Mouse (Mus musculus): ENCODE data around the gene Snap91.

Snap91 gene

DNA sequence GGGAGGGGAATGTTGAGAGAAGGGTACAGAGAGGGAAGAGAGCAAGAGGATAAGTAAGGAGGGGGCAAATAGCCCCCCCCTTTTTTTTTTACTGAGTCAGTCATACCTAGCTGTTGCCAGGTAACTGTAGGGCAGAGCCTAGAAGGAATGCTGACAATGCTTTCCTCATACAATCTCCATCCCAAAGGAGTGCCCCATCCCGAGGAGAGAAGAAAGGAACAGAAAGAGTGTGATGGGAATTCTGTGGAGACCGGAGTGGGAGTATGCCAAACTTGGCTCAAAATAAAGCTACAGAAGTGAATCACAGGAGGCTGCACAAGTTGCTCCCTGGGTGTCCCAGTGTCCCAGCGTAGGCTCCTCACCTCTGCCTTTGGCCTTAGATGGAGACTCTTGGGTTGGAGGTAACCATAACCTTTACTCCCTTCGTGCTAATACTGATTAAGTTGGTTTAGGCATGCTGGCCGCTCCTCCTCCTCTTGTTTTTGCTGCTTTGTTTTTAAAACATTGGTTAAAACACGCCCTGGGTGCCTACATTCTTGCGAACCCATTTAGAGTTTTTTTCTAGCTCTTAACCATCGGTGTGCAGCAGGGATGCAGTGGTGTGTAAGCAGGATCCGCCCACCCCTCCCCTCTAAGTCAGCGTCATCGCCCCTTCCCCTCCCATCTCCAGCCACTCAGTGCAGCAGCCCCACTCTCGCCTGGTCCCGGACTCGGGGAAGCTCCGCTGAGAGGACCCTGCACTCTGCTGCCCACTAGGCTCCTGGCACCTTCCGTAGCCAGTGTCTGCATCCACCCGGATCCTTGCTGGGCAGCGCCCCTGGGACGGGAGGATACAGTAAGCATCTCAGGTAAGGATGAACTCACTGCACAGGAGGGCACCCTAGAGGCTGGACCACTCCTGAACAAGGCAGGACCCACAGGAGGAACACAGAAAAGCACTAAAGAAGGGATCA lies 137.2 kb downstream of the Snap91 start, which contains the start of gene Prss35:
Prss35 (plus strand) TSS at position 691 of the 953 bp plus-strand sequence.
- DNase-seq = no peak

DNA sequence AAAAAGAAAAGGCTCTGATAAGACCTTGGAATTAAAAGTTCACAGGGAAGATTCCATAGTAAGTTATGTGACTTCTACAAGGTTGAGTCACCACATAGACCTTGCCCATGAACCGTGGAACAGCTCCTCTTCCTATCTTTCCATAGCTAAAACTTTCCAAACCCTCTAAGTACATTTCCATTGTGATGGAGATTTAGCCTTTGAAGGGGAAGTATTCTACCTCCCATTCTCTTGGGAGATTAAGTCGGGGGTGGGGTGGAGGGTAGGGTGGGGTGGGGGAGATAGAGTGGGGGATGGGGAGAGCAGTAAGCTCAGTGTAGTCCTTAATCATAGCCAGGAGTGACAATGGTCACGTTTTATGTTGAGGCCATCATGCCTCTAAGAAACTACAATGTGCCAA lies 140.5 kb downstream of the Snap91 start:
- no peak for DNase-seq

DNA sequence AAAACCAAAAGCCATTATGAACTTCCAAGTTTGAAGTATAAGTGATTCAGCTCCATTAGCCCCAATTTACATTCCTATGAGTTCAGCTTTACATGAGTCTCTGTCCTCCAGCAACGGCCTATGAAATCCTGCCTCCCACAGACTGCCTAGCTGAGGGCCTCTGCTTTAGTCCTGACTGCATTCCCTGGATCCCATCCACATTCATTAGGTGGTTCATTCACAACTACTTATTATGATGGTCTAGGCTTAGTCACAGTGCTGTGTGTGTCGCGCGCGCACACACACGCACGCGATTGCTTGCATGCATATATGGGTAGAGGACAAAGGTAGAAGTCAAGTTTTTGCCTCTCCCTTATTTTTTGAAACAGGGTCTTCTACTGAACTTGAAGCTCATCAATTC lies 141.7 kb downstream of the Snap91 start:
- DNase-seq = no peak

DNA sequence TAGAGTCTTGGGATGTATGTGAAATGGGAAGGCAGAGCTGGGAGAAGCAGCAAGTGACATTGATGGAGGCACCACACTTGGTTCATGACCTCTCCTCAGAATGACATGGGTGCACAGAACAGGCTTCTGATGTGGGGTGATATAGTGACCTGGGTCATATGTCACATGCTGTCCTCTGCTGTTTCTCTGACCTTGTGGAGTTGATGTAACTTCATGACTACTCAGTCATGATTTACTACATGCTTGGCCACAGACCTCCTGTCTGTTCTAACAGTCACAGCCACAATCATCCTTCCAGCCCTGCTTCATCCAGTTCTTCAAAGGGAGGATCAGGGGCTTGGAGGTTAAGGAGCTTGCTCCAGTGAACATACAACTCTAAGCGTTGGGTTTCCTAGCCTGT lies 142.4 kb downstream of the Snap91 start:
- DNase-seq = no peak

DNA sequence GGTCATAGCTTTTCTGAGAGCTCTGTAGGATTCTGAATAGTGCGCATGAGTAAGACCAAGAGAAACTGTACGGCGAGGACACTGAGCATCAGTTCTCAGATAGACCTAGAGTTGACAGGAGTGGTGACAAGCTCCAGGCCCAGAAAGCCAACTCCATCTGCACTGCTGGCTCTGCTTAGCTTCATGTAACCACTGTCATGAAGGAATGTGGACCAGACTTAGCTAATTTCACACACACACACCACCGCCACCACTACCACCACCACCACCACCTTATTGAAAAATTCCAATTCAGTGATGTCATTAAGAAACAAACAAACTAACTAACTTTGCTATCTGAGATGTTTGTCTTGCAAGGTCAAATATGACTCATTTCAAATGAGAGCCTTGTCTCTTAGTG lies 143.5 kb downstream of the Snap91 start:
- DNase-seq = no peak

DNA sequence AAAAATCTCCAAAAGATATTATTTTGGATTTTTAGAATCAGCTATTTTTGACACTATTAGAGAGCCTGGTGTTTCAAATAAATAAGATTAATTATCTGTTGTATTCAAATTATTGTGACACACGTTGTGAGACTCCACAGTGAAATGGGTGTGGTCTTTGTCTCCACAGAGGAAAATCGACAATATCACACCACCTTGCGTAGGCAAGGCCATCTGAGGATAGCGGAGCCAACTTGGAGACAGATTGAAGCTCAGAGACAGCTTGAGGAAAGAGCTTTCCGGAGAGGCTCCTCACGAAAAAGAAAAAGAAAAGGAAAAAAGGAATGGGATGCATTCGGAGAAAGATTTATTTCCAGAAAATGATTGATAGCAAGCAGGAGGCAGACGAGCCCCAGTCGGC lies 145.7 kb downstream of the Snap91 start:
- DNase-seq = no peak

DNA sequence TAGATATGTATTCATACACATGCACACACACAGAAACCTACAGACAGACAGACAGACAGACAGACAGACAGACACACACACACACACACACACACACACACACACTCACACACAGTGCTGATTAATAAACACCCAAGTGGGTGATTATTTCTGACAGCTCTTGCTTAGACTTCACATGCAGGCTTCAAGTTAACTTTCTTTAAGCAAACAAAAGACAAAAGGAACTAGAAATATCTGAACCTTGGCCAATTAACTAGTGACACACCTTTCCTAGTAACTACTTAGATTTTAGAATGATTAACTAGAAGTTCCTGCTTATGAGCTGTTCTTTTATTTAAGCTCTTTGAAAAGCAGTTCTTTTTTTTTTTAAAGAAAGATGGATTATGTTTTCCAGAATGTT lies 146.1 kb downstream of the Snap91 start:
- no peak for DNase-seq

DNA sequence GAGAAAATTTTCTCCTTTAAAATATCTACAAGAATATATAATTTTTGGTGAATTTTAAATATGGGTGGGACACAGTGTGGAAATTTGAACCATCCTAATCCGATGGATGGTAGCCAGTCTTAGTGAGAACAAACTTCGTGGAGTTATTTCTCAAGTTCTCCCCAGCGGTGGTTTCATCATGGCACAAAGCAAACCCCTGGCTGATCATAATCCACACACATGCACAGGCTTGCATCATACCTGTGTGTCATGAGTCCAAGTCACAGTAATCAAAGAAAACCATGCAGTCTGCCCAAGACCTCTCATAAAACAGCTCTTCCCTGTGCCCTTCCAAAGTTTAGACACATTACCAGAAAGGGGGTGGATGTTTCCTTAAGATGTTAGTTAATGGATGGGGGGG lies 150.6 kb downstream of the Snap91 start:
- no peak for DNase-seq

DNA sequence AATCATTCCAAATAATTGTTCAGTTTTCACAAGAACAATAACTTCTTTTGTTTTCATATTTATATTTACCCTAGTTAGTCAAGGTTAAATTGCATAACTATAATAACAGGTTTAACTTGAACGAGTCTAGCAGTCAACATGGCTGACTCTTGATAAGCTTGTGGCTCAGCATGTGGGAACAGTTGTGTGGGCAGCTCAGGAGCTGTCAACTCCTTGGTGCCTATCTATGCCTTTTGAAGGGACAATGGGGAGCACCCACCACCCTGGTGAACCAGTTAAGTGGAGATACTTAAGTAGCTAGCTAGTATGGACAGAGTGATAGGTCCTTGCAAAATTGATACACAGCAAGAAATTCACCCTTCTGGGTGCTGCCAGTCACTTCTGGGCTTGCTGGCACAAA lies 151.4 kb downstream of the Snap91 start:
- DNase-seq = no peak

DNA sequence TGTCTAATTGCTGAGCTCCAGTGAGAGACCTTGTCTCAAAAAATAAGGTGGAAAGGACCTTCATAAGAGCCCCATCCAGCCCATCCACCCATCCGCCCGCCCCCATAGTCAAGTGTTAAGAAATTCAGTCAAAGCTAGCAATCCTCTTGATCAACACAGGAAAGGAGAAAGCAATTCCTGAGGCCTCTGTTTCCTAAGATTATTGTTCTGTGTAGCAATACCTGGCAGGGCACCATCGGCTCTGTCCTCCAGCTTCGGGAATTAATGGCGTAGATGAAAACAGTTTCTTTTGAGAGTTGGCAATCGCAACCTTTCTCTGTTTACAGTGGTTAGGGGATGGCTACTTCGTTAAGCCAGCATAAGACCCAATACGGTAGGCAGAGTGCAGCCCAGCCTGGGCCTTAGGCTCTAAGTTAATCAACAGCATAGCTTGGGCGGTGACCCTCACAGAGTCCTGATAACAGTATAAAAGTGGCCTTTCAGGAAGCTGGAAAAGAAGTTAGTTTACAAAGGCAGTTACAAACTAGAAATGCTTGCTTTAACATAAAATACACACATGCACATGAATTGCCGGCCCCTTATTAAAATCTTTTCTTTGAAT lies 152.1 kb downstream of the Snap91 start:
- no peak for DNase-seq

DNA sequence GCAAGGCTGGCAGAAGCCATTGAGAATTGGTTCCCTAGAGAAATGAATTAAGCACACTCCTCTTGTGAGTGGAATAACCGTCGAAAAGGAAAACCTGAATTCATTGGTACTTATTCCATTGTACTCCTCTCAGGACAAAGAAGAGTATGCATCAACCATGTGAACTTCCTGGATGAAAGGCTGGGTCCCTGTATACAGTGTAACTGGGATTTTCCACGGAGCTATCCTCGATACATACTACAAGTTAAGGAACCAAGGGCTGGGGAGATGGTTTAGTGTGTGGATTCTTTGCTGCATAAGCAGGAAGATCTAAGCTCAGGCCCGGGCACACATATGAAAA lies 154.1 kb downstream of the Snap91 start:
- no peak for DNase-seq

DNA sequence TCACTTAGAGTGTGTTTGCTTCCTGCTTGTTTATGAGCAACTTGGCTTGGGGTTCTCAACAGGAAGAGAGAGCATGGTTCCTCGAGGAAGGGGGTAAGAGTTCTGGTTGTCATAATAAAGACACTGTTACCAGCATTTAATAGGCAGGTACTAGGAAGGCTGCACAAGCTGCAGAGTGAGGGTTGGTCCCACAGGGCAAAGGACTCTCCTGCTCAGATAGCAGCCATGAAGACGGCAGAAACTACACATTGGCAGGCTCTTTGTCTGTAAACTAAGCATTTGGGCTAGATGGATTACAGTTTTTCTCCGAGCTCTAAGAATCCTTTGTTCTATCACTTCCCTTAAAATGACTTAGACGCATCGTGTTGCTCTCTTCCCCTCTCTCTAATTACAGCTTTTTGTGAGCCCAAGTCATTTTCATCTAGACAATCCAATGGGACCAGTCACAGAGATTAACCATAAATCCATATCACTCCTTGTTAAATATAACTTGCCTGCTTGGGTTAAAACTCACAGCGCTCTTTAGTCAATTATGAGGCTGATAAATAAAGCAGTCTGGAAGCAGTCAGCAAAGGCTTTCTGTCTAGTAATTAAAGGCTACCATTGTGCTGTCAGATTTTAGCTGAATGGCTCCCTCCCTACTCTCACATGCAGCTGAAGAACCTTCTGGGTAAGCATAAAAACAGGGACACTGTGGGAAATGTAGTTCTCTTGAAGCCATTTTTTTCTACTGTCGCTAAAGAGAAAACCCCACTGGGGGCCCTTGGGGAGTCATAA lies 154.7 kb downstream of the Snap91 start:
- no peak for DNase-seq

DNA sequence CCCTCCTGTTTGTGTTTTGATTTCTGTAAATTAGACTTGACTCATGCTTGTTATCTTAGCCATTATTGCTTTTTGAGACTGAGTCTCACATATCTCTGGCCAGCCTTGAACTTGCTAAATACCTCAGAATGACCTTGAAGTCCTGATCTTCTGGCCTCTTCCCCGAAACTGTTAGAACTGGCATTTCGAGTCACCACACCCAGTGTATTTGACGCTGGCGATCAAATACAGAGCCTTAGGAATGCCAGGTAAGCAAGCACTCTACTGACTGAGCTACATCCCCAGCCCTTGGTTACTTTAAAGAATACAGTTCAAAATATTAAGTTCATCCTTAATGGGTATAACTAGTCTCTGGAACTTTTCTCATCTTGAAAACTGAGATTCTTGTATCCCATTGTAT lies 155.4 kb downstream of the Snap91 start:
- no peak for DNase-seq

DNA sequence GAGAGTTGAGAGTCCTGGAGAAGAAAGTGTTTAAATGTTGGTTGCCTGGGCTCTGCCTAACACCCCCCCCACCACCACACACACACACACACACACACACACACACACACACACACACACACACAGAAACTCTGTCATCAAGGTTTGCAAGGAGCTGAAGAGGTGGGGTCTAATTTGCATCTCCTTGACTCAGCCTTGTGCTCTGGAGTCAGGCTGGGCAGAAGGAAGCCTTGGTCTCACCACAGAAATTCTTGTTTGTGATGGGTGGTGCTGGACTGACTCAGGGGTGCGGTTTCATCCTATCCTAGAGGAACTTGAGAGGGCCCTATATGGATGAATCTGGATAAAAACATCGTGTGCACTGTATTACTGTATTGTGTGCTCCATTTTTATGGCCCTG lies 159.7 kb downstream of the Snap91 start:
- DNase-seq = no peak

DNA sequence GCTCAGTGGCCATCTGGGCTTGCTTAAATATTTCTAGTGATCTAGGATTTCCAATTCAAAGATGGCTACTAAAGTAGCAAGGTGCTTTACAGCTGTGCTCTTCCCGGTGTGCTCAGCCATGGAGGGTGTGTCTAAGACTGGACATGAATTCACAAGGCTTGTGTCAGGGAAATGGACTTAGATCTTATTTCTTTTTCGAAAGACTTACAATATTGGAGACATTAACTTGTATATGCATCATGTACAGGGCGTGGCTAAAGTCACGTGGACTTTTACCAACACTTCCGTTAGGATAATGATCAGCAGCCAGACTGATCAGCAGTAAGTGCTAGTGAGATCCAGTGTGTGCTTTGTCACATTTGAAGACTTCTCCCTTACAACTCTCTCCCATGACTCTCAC lies 160.2 kb downstream of the Snap91 start:
- DNase-seq = no peak

DNA sequence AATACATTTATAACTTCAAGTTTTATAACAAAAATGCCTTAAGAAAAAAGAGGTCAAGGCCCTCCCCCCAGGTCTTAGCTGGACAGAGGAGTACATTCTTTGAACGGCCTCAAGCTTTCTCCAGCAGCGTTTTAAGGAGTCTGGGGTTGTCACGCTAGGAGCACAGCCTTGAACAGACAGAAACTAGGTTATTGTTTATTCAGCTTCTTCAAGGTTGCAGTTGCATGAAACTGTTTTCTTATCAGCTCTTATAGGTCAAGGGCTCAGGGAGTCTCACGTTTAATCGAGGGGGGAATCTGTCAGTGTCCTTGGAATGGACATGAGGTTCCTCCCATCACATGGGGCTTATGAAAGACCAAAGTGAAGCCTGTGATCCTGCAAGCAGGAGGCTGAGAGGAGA lies 163.3 kb downstream of the Snap91 start:
- DNase-seq = no peak

DNA sequence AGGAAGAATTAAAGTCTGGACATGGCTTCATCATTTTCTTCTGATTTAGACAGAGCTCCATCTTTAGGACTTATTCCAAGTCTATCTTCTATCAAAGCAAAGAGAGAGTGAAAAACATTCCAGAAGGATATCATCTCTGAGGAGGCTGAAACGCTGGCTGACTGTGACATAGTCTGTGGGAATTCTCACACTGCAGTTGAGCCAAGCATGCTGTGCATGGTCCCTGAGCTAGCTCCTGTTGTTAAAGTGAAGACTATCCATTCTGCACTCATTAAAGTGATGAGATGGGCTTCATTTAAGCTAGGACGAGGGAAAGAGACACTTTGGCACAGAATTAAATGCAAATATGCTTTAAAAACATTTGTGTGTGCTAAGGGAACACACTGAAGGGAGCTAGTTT lies 163.9 kb downstream of the Snap91 start:
- DNase-seq = no peak

Measured in kidney, adult 11 months (tissue).